Mouse (Mus musculus) heart, embryonic 16.5 days (tissue): ENCODE results near the gene Crip2. TPM values are rescaled to one million over a fixed set of nuclear protein-coding genes. Genes with fewer than 3 reads are reported as not detected.

ENCODE experiments used
- polyA plus RNA-seq: library from polyadenylated mRNA; unstranded; fragments of >200 nt; fragmentation: Nextera tagmentation; extraction: Ambion mirVana; gene quantifications from 2 replicates; pipeline ENCODE4 v1.2.1, GENCODE M21; 2015

Crip2 gene
- polyA plus RNA-seq, 1 experiment from 2014 or later, result 1,743 TPM

Other genes starting within 250 kb of the Crip2 start
- gene Jag2, start 210.5 kb upstream of the Crip2 start, polyA plus RNA-seq, result 4.0 and 5.4 TPM in 2 replicates
- gene Nudt14, start 198.1 kb upstream of the Crip2 start, polyA plus RNA-seq, result 36.0 and 43.3 TPM in 2 replicates
- 26.0 and 26.1 TPM in 2 replicates for gene Btbd6, start 163.8 kb upstream of the Crip2 start, polyA plus RNA-seq
- 38.3 and 42.6 TPM in 2 replicates for gene Brf1, start 139.5 kb upstream of the Crip2 start, polyA plus RNA-seq
- gene Pacs2, start 125.7 kb upstream of the Crip2 start, polyA plus RNA-seq, result 7.0 and 8.2 TPM in 2 replicates
- gene Tex22, start 65.7 kb upstream of the Crip2 start, polyA plus RNA-seq, result not detected in 2 replicates
- gene Mta1, start 42.0 kb upstream of the Crip2 start, polyA plus RNA-seq, result 10.8 and 12.1 TPM in 2 replicates
- gene Crip1, start 6.1 kb downstream of the Crip2 start, polyA plus RNA-seq, result 719 and 763 TPM in 2 replicates
- gene Tedc1, start 16.2 kb downstream of the Crip2 start, polyA plus RNA-seq, result 25.0 and 28.1 TPM in 2 replicates
- 5.5 and 7.8 TPM in 2 replicates for gene Tmem121, start 45.7 kb downstream of the Crip2 start, polyA plus RNA-seq